Mouse (Mus musculus): ENCODE results near the gene Lnpep. TPM values are rescaled to one million over a fixed set of nuclear protein-coding genes. Genes with fewer than 3 reads are reported as not detected.

Gene Lnpep
- polyA plus RNA-seq, 1 experiment, result 78.2 TPM

GRCm38 (mm10) chr17:17490820-17491621, 133.8 kb downstream of the Lnpep start:
- H3K4me3 ChIP-seq (ENCODE audit: insufficient read depth, low read depth, low read length), result no peak overlapping the region
- no peaks in the 10 kb centered on the region for H3K4me1 ChIP-seq (ENCODE audit: control insufficient read depth, insufficient read depth, low read length)
- TF ChIP-seq CTCF (IDR thresholded peaks at IDR 0.05; ENCODE audit: insufficient read depth, low read depth, low read length) (no peak), POLR2A (IDR thresholded peaks at IDR 0.05; ENCODE audit: insufficient read depth, low read depth, low read length) (no peak)
- 62% methylated on average over 13 of the region's 15 CpGs for WGBS
- no peak overlapping the region for H3K27ac ChIP-seq (ENCODE audit: insufficient read depth, low read depth, low read length)

- Histone ChIP-seq H3K27ac (ENCODE audit: insufficient read depth, low read depth, low read length) (no peak overlapping the region), H3K4me1 (ENCODE audit: control insufficient read depth, insufficient read depth, low read length) (no peaks in the 10 kb centered on the region), H3K4me3 (ENCODE audit: insufficient read depth, low read depth, low read length) (no peak overlapping the region)
- TF ChIP-seq POLR2A (IDR thresholded peaks at IDR 0.05; ENCODE audit: insufficient read depth, low read depth, low read length) (no peak), CTCF (IDR thresholded peaks at IDR 0.05; ENCODE audit: insufficient read depth, low read depth, low read length) (no peak)
- 50% methylated on average over 2 of the region's 2 CpGs for whole genome bisulfite sequencing
Observed at GRCm38 (mm10) chr17:17485789-17486188, 139.1 kb downstream of the Lnpep start.

Other genes with a start within 250 kb of the Lnpep start
- not detected in 2 replicates for gene Lix1, start 222.4 kb downstream of the Lnpep start, polyA plus RNA-seq (2012; ENCODE audit: insufficient read depth, insufficient read length, low replicate concordance, missing spikeins)
- not detected in 2 replicates for gene Vmn2r90, start 78.7 kb upstream of the Lnpep start, polyA plus RNA-seq (2012; ENCODE audit: insufficient read depth, insufficient read length, low replicate concordance, missing spikeins)
- not detected in 2 replicates for gene Spaca6, start 202.1 kb upstream of the Lnpep start, polyA plus RNA-seq (2012; ENCODE audit: insufficient read depth, insufficient read length, low replicate concordance, missing spikeins)
- gene Has1, start 230.2 kb upstream of the Lnpep start, polyA plus RNA-seq (2012; ENCODE audit: insufficient read depth, insufficient read length, low replicate concordance, missing spikeins), result not detected in 2 replicates